Mouse (Mus musculus) midbrain, postnatal 0 days (tissue): ENCODE data around the gene Znhit3. TPM values are rescaled to one million over a fixed set of nuclear protein-coding genes. Genes with fewer than 3 reads are reported as not detected.
A peak's percentile ranks its signal among the peaks of the same experiment; 100 is the strongest.

Experiments used
- ATAC-seq: fragments of 200-750 bp; cut with Nextera tagmentation; 2 replicates; pipeline ENCODE4 v1.8.0; 2017; ENCODE audit warnings: moderate number of reproducible peaks, mild to moderate bottlenecking, moderate TSS enrichment, moderate library complexity; ENCODE audit not compliant: low FRiP score
- DNase-seq: peaks from one replicate; pipeline ENCODE4 v3.0.0-alpha.2; 2015; ENCODE audit warnings: low spot score
- H3K27ac ChIP-seq: fragments of 300-500 bp; sonication (generic); 2 replicates; pipeline ENCODE4 v1.5.1; 2014; ENCODE audit warnings: low read depth, mild to moderate bottlenecking, low read length, mixed read lengths
- H3K27me3 ChIP-seq: fragments of 300-500 bp; sonication (generic); 2 replicates; pipeline ENCODE4 v1.6.1; 2014; ENCODE audit warnings: low read length, control low read depth, mixed read lengths; ENCODE audit not compliant: insufficient read depth
- H3K36me3 ChIP-seq: fragments of 300-500 bp; sonication (generic); 2 replicates; pipeline ENCODE4 v1.6.1; 2014; ENCODE audit warnings: low read length, control low read depth, mixed read lengths; ENCODE audit not compliant: insufficient read depth
- H3K4me1 ChIP-seq: fragments of 300-500 bp; sonication (generic); 2 replicates; pipeline ENCODE4 v1.6.1; 2014; ENCODE audit warnings: mild to moderate bottlenecking, control low read depth, antibody characterized with exemption, low read length, mixed read lengths; ENCODE audit not compliant: insufficient read depth
- H3K4me2 ChIP-seq: fragments of 300-500 bp; sonication (generic); 2 replicates; pipeline ENCODE4 v1.6.1; 2014; ENCODE audit warnings: low read depth, mild to moderate bottlenecking, low read length, mixed read lengths; ENCODE audit not compliant: poor library complexity, severe bottlenecking
- H3K4me3 ChIP-seq: fragments of 300-500 bp; sonication (generic); 2 replicates; pipeline ENCODE4 v1.5.1; 2014; ENCODE audit warnings: low read depth, mild to moderate bottlenecking, low read length, moderate library complexity
- H3K9ac ChIP-seq: fragments of 300-500 bp; sonication (generic); replicated peaks from 2 replicates; pipeline ENCODE4 v1.6.1; 2014; ENCODE audit warnings: mild to moderate bottlenecking, low read length, moderate library complexity, mixed read lengths; ENCODE audit not compliant: poor library complexity, severe bottlenecking
- H3K9me3 ChIP-seq: fragments of 300-500 bp; sonication (generic); 2 replicates; pipeline ENCODE4 v1.6.1; 2016; ENCODE audit warnings: low read length, control low read depth
- CTCF ChIP-seq: IDR thresholded peaks from 2 replicates; pipeline ENCODE4 v1.5.1; 2016; ENCODE audit warnings: antibody characterized with exemption, mild to moderate bottlenecking
- WGBS: fragments of 180-500 bp; shearing (Covaris S2); extraction: QIAGEN DNeasy Blood & Tissue Kit; methylation state at CpG from one replicate; pipeline ENCODE4 v1.1.7; 2014; 5-methylcytosine and 5-hydroxymethylcytosine counted together
- polyA plus RNA-seq: library from polyadenylated mRNA; unstranded; fragments of >200 nt; fragmentation: Nextera tagmentation; extraction: Ambion mirVana; gene quantifications from 2 replicates; pipeline ENCODE4 v1.2.1, GENCODE M21; 2015
- total RNA-seq: library from RNA; depleted of rRNA; stranded (reverse); fragments of >200 nt; gene quantifications from 2 replicates; pipeline ENCODE4 v1.2.3, GENCODE M21; 2014

The Znhit3 gene
- total and polyA plus RNA-seq, 2 experiments from 2014 or later, result 36.0 to 79.7 TPM

DNA sequence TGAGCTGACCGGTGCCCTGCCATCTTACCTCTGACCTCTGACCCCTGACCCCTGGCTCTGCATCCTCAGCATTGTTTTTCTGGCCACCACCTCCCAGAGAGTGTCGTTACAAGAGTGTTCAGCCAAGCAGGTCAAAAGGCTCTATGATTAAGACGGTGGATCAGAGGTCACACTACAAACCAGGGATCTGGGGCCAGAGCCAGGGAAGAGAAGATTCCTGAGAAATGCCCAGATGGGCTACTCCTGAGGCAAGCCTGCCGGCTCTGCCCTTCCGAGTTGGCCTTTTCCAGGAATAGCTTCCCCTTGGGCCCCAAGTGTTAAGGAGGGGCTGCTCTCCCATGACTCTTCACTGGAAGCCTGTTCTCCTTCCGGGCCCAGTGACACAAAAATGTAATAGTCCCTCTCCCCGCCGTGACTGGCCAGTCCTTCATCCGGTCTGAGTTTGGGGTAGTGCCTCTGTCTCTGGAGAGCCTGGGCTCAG is 43.6 kb upstream of the Znhit3 start:
- peaks cover 42% of the 10 kb centered on the region for H3K27me3 ChIP-seq
- DNase-seq (no peak), ATAC-seq (no peak)
- no peaks in the 10 kb centered on the region for H3K36me3 ChIP-seq
- no peak overlapping the region for H3K9ac ChIP-seq
- WGBS, result 4% methylated on average over 9 of the region's 9 CpGs
- no peak overlapping the region for H3K4me2 ChIP-seq
- TF ChIP-seq CTCF, result no peak
- H3K4me3 ChIP-seq, result no peak overlapping the region
- H3K27ac ChIP-seq, result no peak overlapping the region
- H3K9me3 ChIP-seq, result no peaks in the 10 kb centered on the region
- no peaks in the 10 kb centered on the region for H3K4me1 ChIP-seq

- DNase-seq, result no peak
- no peak overlapping the region for H3K9ac ChIP-seq
- WGBS, result 29% methylated on average over 5 of the region's 5 CpGs
- H3K27me3 ChIP-seq, result peaks cover 42% of the 10 kb centered on the region
- H3K9me3 ChIP-seq, result no peaks in the 10 kb centered on the region
- H3K27ac ChIP-seq, result no peak overlapping the region
- no peaks in the 10 kb centered on the region for H3K36me3 ChIP-seq
- no peak for TF ChIP-seq CTCF
- H3K4me1 ChIP-seq, result no peaks in the 10 kb centered on the region
- no peak for ATAC-seq
- no peak overlapping the region for H3K4me2 ChIP-seq
- no peak overlapping the region for H3K4me3 ChIP-seq
Observed at GRCm38 (mm10) chr11:84959181-84959580, 43.0 kb upstream of the Znhit3 start.

- under 1% methylated on average over 11 of the region's 11 CpGs for WGBS
- Histone ChIP-seq H3K4me1 (no peaks in the 10 kb centered on the region), H3K27me3 (peaks cover 42% of the 10 kb centered on the region), H3K9me3 (no peaks in the 10 kb centered on the region), H3K9ac (no peak overlapping the region), H3K4me2 (peak overlapping the region; percentile 61), H3K36me3 (no peaks in the 10 kb centered on the region), H3K27ac (no peak overlapping the region), H3K4me3 (peak overlapping the region; percentile 42)
- no peak for TF ChIP-seq CTCF
- no peak for ATAC-seq
- no peak for DNase-seq
Observed at GRCm38 (mm10) chr11:84958271-84958630, 42.1 kb upstream of the Znhit3 start.

- Histone ChIP-seq H3K4me2 (peak within 1 kb of the TSS; percentile 61), H3K27ac (no peak within 1 kb of the TSS), H3K27me3 (peaks cover 42% of the 10 kb centered on the region), H3K9ac (peak within 1 kb of the TSS; percentile 5; the same call in 1 of the 2 replicates), H3K36me3 (no peaks in the 10 kb centered on the region), H3K9me3 (no peaks in the 10 kb centered on the region), H3K4me1 (no peaks in the 10 kb centered on the region), H3K4me3 (peak within 1 kb of the TSS; percentile 42)
- ATAC-seq (peak; percentile 20; the same call in 1 of the 2 replicates), DNase-seq (peak; percentile 16)
- TF ChIP-seq CTCF, result no peak
- under 1% methylated on average over 48 of the region's 49 CpGs for WGBS
Observed at GRCm38 (mm10) chr11:84957591-84958270, 41.6 kb upstream of the Znhit3 start, which contains the start of gene Car4. TSS of gene Car4 (plus strand) at chr11:84957786.

DNA sequence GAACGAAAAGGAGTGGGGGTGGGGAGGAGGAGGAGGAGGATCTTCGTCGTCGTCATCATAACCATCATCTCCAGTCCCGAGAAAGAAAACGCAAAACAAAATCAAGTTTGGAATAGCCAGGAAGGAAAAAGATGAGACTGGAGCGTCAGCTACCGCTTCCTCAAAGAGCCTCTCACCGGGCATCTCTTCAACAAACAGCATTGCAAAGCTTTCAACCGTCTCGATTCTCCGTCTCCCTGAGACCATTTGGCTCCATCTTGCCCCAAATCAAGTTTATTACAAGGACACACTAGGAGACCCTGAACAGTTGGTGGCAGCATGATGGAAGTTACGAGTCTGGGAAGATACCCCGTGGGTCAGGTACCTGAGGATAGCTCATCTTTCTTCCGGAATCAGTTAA is 41.0 kb upstream of the Znhit3 start:
- no peak for ATAC-seq
- WGBS, result 6% methylated on average over 15 of the region's 15 CpGs
- Histone ChIP-seq H3K9ac (0 out of 2 replicates have a peak overlapping the region, but pooled peaks have one; percentile 5), H3K27me3 (peaks cover 42% of the 10 kb centered on the region), H3K4me2 (peak overlapping the region; percentile 61), H3K36me3 (no peaks in the 10 kb centered on the region), H3K4me3 (peak overlapping the region; percentile 42), H3K27ac (no peak overlapping the region), H3K9me3 (no peaks in the 10 kb centered on the region), H3K4me1 (no peaks in the 10 kb centered on the region)
- no peak for TF ChIP-seq CTCF
- no peak for DNase-seq

DNA sequence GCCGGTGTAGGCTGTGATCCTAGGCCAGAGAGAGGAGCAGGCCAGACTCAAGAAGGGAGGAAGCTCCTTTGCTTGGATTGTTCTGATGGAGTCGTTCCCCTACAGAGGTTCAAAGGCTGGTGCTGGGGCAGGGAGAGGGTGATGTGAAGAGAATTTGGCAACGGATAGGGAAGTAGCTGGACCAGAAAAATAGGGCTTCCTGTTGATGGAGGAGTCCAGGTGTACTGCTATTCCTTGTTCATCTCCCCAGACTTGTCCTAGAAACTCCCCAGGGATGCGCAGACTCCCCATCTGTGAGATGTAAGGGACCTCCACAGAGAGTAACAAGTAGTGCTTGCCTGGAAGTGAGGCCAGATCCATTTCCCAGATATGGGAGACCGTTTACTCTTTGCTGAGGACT is 40.2 kb upstream of the Znhit3 start:
- TF ChIP-seq CTCF, result no peak
- ATAC-seq (no peak), DNase-seq (no peak)
- H3K4me3 ChIP-seq, result no peak overlapping the region
- H3K9ac ChIP-seq, result no peak overlapping the region
- H3K27me3 ChIP-seq, result peaks cover 42% of the 10 kb centered on the region
- WGBS, result 33% methylated on average over 5 of the region's 5 CpGs
- H3K36me3 ChIP-seq, result no peaks in the 10 kb centered on the region
- H3K9me3 ChIP-seq, result no peaks in the 10 kb centered on the region
- H3K27ac ChIP-seq, result no peak overlapping the region
- no peak overlapping the region for H3K4me2 ChIP-seq
- no peaks in the 10 kb centered on the region for H3K4me1 ChIP-seq
